Mouse (Mus musculus): ENCODE results near the gene Ushbp1. TPM values are rescaled to one million over a fixed set of nuclear protein-coding genes. Genes with fewer than 3 reads are reported as not detected.
A peak's percentile ranks its signal among the peaks of the same experiment; 100 is the strongest.

Ushbp1 gene
- total and polyA plus RNA-seq, 2 experiments from 2014 or later, result 4.2 to 5.6 TPM

- TF ChIP-seq CTCF (IDR thresholded peaks at IDR 0.05; ENCODE audit: low read depth), result no peak
- Histone ChIP-seq H3K9ac (no peak overlapping the region), H3K4me2 (ENCODE audit: low read depth) (no peak overlapping the region), H3K27me3 (ENCODE audit: insufficient read depth, low read length) (no peaks in the 10 kb centered on the region), H3K27ac (ENCODE audit: low read depth, low read length) (0 out of 2 replicates have a peak overlapping the region, but pooled peaks have one; percentile 4), H3K4me1 (ENCODE audit: insufficient read depth) (peaks cover 4% of the 10 kb centered on the region; the same call in 1 of the 2 replicates), H3K9me3 (ENCODE audit: low read length) (no peaks in the 10 kb centered on the region), H3K4me3 (ENCODE audit: low read depth, low read length) (no peak overlapping the region), H3K36me3 (ENCODE audit: insufficient read depth) (no peaks in the 10 kb centered on the region)
- DNase-seq (no peak), ATAC-seq (no peak)
- WGBS, result 28% methylated on average over 12 of the region's 12 CpGs
These were observed 12.2 kb downstream of the Ushbp1 start for GRCm38 (mm10) chr8:71383396-71383795.

DNA sequence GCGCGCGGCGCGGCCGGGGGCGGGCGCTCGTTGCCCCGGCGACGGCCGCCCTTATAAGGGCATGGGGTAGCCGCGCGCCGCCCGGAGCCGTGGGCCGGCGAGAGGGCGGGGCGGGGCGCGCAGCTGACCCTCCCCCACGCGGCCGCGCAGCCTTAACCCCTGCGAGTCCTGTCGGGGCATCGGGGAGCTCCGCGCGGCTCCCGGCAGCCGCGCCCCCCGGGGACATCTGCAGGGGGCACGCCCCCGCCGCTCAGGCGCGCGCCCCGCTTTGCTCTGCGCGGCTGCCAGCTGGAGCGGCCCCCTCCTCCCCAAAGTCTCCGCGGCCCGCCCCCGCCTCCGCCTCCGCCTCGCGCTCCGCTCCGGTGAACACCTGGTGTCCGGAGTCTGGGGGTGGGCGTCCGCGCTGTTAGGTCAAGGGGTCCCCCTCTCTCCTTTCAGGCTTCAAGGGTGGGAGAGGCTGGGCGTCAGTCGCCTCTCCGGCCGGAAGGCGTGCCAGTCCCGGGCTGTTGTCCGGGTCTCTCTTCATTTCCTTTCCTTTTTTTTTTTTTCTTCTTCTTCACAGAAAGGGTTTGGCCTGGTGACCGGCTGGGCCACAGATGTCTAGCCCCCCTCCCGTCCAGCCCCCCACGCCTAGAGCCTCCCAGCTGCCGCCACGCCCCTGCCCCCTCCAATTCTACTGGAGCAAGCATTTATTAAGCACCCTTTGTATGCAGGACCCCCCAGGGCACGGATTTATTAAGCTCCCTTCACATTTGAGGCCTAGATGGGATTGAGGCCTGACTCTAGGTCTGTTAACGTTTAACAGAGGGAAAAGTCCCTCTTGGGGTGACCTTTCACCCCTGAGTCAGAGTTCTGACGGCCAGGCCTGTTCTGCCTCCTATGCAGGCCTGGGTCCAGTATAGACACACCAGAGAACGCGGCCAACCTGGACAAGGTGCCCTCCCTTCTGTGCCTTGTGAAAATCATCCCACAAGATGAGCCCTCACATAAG, 13.3 kb downstream of the Ushbp1 start:
- WGBS, result 4% methylated on average over 34 of the region's 80 CpGs
- Histone ChIP-seq H3K27me3 (ENCODE audit: insufficient read depth, low read length) (no peaks in the 10 kb centered on the region), H3K9ac (peak overlapping the region; percentile 78), H3K36me3 (ENCODE audit: insufficient read depth) (no peaks in the 10 kb centered on the region), H3K4me2 (ENCODE audit: low read depth) (peak overlapping the region; percentile 98), H3K9me3 (ENCODE audit: low read length) (no peaks in the 10 kb centered on the region), H3K4me3 (ENCODE audit: low read depth, low read length) (peak overlapping the region; percentile 76), H3K27ac (ENCODE audit: low read depth, low read length) (peak overlapping the region; percentile 69), H3K4me1 (ENCODE audit: insufficient read depth) (peaks cover 4% of the 10 kb centered on the region; the same call in 1 of the 2 replicates)
- ATAC-seq, result peak; percentile 82
- DNase-seq, result peak; percentile 74
- TF ChIP-seq CTCF (IDR thresholded peaks at IDR 0.05; ENCODE audit: low read depth), result no peak

DNA sequence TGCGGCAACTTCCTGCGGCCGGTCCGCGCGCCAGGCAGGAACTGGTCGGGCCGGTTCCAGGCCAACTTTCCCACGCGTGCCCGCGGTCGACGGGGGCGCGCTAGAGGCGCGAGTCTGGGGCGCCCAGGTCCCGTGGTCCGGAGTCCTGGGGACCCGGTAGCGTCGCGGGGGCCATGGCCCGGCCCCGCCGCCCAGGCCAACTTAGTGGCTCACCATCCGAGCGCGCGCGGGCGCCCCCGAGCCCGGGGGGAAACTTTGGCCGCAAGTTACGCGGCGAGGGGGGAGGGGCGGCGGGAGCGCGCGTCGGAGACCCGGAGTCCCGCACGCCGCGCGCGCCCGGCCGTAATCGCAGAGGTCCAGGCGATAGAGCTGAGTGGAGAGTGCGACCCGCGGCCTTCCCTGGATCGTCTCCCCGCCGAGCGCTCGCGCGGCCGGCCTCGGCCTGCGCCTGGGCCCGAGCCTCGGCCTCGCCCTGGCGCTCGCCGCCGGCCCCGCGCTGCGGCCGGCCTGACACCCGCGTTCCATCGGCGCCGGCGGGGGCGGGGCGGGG, 14.1 kb downstream of the Ushbp1 start, which contains the start of gene Nr2f6:
TSS of gene Nr2f6 (minus strand) at position 540 of the 550 bp plus-strand sequence.
- DNase-seq (peak; percentile 70), ATAC-seq (peak; percentile 8)
- no peak for TF ChIP-seq CTCF (IDR thresholded peaks at IDR 0.05; ENCODE audit: low read depth)
- Histone ChIP-seq H3K27ac (ENCODE audit: low read depth, low read length) (peak within 1 kb of the TSS; percentile 69), H3K9ac (peak within 1 kb of the TSS; percentile 78), H3K4me3 (ENCODE audit: low read depth, low read length) (peak within 1 kb of the TSS; percentile 76), H3K4me2 (ENCODE audit: low read depth) (peak within 1 kb of the TSS; percentile 98), H3K27me3 (ENCODE audit: insufficient read depth, low read length) (no peaks in the 10 kb centered on the region), H3K9me3 (ENCODE audit: low read length) (no peaks in the 10 kb centered on the region), H3K4me1 (ENCODE audit: insufficient read depth) (peaks cover 7% of the 10 kb centered on the region), H3K36me3 (ENCODE audit: insufficient read depth) (no peaks in the 10 kb centered on the region)
- WGBS, result 2% methylated on average over 77 of the region's 89 CpGs

DNA sequence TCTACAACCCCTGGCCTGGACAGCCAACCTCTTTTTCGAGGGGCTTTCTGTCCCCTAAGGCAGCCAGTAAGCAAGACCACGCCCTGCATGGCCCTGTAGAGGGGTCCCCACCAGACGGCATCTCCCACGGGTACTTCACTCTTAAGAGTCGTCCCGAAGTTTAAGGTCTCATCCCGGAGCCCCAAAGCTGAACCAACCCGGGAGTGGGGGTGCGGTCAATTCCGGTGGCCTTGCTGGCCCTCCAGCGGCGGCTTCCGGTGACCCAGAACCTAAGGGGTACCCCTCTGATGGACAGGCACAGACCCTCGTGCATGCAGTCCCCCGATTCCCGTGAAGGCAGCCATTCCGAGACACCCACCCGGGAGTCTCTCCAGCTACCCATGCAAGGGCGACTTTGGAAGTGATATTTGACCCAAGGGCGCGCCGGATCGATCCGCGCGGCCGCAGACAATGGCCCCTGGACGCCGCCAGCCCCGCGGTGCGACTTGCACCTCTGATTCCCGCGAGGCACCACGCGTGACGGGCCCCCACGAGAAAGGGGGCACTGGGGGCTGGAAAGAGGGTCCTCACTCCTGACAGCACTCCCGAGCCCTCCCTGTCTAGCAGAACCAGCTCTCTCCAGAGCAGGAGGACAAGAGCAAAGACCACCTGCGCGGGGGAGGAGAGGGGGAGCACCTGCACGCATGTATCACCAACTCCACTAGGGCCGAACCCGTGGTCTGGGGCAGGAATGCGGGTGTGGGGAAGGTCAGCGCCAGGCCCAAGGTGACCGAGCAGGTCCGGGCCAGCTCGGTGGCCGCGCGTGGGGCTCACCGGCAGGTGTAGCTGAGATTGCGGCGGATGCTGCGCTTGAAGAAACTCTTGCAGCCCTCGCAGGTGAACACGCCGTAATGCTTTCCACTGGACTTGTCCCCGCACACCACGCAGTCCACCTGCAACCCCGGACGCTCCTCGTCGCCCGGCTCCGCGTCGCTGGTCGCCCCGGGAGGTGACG, 15.1 kb downstream of the Ushbp1 start:
- no peak overlapping the region for H3K27ac ChIP-seq (ENCODE audit: low read depth, low read length)
- WGBS, result 4% methylated on average over 67 of the region's 72 CpGs
- peaks cover 14% of the 10 kb centered on the region for H3K4me1 ChIP-seq (ENCODE audit: insufficient read depth)
- H3K27me3 ChIP-seq (ENCODE audit: insufficient read depth, low read length), result no peaks in the 10 kb centered on the region
- no peaks in the 10 kb centered on the region for H3K36me3 ChIP-seq (ENCODE audit: insufficient read depth)
- no peak for TF ChIP-seq CTCF (IDR thresholded peaks at IDR 0.05; ENCODE audit: low read depth)
- peak overlapping the region; percentile 78 for H3K9ac ChIP-seq
- peak overlapping the region; percentile 98 for H3K4me2 ChIP-seq (ENCODE audit: low read depth)
- H3K4me3 ChIP-seq (ENCODE audit: low read depth, low read length), result peak overlapping the region; percentile 76
- peak; percentile 10 for DNase-seq
- no peak for ATAC-seq
- H3K9me3 ChIP-seq (ENCODE audit: low read length), result no peaks in the 10 kb centered on the region

GRCm38 (mm10) chr8:71379512-71380075, 16.0 kb downstream of the Ushbp1 start:
- peak overlapping the region; percentile 98 for H3K4me2 ChIP-seq (ENCODE audit: low read depth)
- no peak for DNase-seq
- TF ChIP-seq CTCF (IDR thresholded peaks at IDR 0.05; ENCODE audit: low read depth), result no peak
- ATAC-seq, result no peak
- H3K9ac ChIP-seq, result 0 out of 2 replicates have a peak overlapping the region, but pooled peaks have one; percentile 78
- H3K4me1 ChIP-seq (ENCODE audit: insufficient read depth), result peaks cover 14% of the 10 kb centered on the region
- WGBS, result 63% methylated on average over 3 of the region's 3 CpGs
- H3K4me3 ChIP-seq (ENCODE audit: low read depth, low read length), result peak overlapping the region; percentile 76; the same call in 1 of the 2 replicates
- no peak overlapping the region for H3K27ac ChIP-seq (ENCODE audit: low read depth, low read length)
- H3K36me3 ChIP-seq (ENCODE audit: insufficient read depth), result no peaks in the 10 kb centered on the region
- no peaks in the 10 kb centered on the region for H3K9me3 ChIP-seq (ENCODE audit: low read length)
- no peaks in the 10 kb centered on the region for H3K27me3 ChIP-seq (ENCODE audit: insufficient read depth, low read length)

- no peak for ATAC-seq
These were observed 16.6 kb downstream of the Ushbp1 start for GRCm38 (mm10) chr8:71379008-71379407.

More at GRCm38 (mm10) chr8:71379008-71379407, 16.6 kb downstream of the Ushbp1 start:
- H3K27ac ChIP-seq (ENCODE audit: low read depth, low read length), result no peak overlapping the region
- no peak overlapping the region for H3K9ac ChIP-seq
- no peak overlapping the region for H3K4me3 ChIP-seq (ENCODE audit: low read depth, low read length)
- TF ChIP-seq CTCF (IDR thresholded peaks at IDR 0.05; ENCODE audit: low read depth), result no peak
- 0 out of 2 replicates have a peak, but pooled peaks cover 1% of the 10 kb centered on the region for H3K36me3 ChIP-seq (ENCODE audit: insufficient read depth)
- no peaks in the 10 kb centered on the region for H3K27me3 ChIP-seq (ENCODE audit: insufficient read depth, low read length)
- peaks cover 14% of the 10 kb centered on the region for H3K4me1 ChIP-seq (ENCODE audit: insufficient read depth)
- H3K9me3 ChIP-seq (ENCODE audit: low read length), result no peaks in the 10 kb centered on the region
- H3K4me2 ChIP-seq (ENCODE audit: low read depth), result 0 out of 2 replicates have a peak overlapping the region, but pooled peaks have one; percentile 98
- 34% methylated on average over 4 of the region's 4 CpGs for WGBS
- no peak for DNase-seq
